Mouse (Mus musculus) heart, embryonic 15.5 days (tissue): ENCODE data around the gene Tbr1. TPM values are rescaled to one million over a fixed set of nuclear protein-coding genes. Genes with fewer than 3 reads are reported as not detected.

Experiments used
- ATAC-seq: fragments of 200-750 bp; cut with Nextera tagmentation; replicated peaks from 2 replicates; pipeline ENCODE4 v1.8.0; 2017; ENCODE audit warnings: low read depth, moderate TSS enrichment; ENCODE audit not compliant: insufficient number of reproducible peaks, insufficient read depth, low FRiP score
- H3K27ac ChIP-seq: fragments of 300-500 bp; sonication (generic); 2 replicates; pipeline ENCODE4 v1.5.1; 2015; ENCODE audit warnings: mild to moderate bottlenecking, inconsistent platforms
- H3K27me3 ChIP-seq: fragments of 300-500 bp; sonication (generic); 2 replicates; pipeline ENCODE4 v1.6.1; 2015; ENCODE audit warnings: inconsistent platforms
- H3K36me3 ChIP-seq: fragments of 300-500 bp; sonication (generic); 2 replicates; pipeline ENCODE4 v1.6.1; 2015; ENCODE audit warnings: mild to moderate bottlenecking, inconsistent platforms
- H3K4me1 ChIP-seq: fragments of 300-500 bp; sonication (generic); replicated peaks from 2 replicates; pipeline ENCODE4 v1.6.1; 2015; ENCODE audit warnings: inconsistent platforms
- H3K4me2 ChIP-seq: fragments of 300-500 bp; sonication (generic); 2 replicates; pipeline ENCODE4 v1.6.1; 2015; ENCODE audit warnings: inconsistent platforms, mild to moderate bottlenecking, moderate library complexity
- H3K4me3 ChIP-seq: fragments of 300-500 bp; sonication (generic); 2 replicates; pipeline ENCODE4 v1.5.1; 2015; ENCODE audit warnings: mild to moderate bottlenecking, inconsistent platforms
- H3K9ac ChIP-seq: fragments of 300-500 bp; sonication (generic); 2 replicates; pipeline ENCODE4 v1.6.1; 2015; ENCODE audit warnings: mild to moderate bottlenecking, inconsistent platforms
- H3K9me3 ChIP-seq: fragments of 300-500 bp; sonication (generic); replicated peaks from 2 replicates; pipeline ENCODE4 v1.6.1; 2016; ENCODE audit warnings: inconsistent platforms
- WGBS: fragments of 180-500 bp; shearing (Covaris S2); methylation state at CpG from one replicate; pipeline ENCODE4 v1.1.7; 2015; ENCODE audit warnings: mixed read lengths; 5-methylcytosine and 5-hydroxymethylcytosine counted together
- polyA plus RNA-seq: library from polyadenylated mRNA; unstranded; fragments of >200 nt; fragmentation: Nextera tagmentation; extraction: Ambion mirVana; gene quantifications from 2 replicates; pipeline ENCODE4 v1.2.1, GENCODE M21; 2015

Tbr1 gene
- 0.03 and 0.04 TPM in 2 replicates for polyA plus RNA-seq

DNA sequence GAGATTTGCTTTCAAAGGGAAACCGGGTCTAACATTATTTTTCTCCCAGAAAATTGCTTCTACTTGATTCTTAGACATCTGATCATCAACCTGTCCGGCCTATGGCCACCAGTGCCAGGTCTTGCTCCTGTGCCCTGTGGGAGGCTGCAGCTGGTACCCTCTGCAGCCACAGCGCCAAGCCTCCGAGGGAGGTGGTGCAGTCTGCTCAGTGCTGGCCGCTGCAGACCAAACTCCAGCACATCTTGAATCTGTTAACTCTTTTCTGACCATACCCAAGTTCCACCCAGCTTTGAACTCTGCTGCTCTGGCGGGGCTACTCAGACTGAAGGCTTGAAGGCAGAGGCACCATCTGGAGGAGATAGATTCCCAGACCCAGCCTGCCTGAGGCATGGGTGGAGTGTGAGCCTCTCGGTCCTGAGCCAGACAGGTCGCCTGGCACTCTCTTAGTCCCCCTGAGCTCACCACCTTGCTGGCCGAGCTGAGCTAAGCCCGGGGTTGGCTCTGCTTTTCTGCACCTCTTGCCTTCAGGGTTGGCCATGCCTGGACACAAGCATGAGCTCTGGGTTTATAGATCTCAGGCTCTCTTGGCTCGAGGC lies at the start of gene Tbr1:
Tbr1 (plus strand) TSS at position 275 of the 596 bp plus-strand sequence.
- Histone ChIP-seq H3K9me3 (no peaks in the 10 kb centered on the region), H3K4me1 (peaks cover 23% of the 10 kb centered on the region), H3K36me3 (no peaks in the 10 kb centered on the region), H3K27me3 (peaks cover 56% of the 10 kb centered on the region), H3K4me3 (0 out of 2 replicates have a peak within 1 kb of the TSS, but pooled peaks have one; percentile 7), H3K27ac (no peak within 1 kb of the TSS), H3K4me2 (peak within 1 kb of the TSS; percentile 43; the same call in 1 of the 2 replicates), H3K9ac (no peak within 1 kb of the TSS)
- ATAC-seq, result no peak
- 11% methylated on average over 11 of the region's 11 CpGs for WGBS

DNA sequence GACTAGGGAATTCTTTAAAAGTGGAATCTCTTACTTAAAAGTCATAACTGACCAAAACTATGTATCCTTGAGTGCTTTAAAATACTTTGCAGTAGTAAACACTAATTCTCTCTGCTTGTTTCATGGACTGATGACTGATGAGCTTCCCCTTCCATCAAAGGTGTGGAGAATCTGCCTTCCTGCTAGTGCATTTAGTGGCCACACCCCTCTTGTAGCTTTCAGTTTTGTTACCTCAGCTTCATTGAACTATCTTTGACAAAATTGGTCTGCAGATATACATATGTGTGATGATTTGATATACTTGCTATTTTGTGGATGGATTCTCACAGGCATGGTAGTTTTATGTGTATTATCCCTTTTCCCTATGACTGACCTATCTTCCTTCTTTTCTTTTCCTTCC lies 47.7 kb upstream of the Tbr1 start:
- Histone ChIP-seq H3K9ac (no peak overlapping the region), H3K27me3 (no peaks in the 10 kb centered on the region), H3K27ac (no peak overlapping the region), H3K4me2 (no peak overlapping the region), H3K4me1 (peaks cover 6% of the 10 kb centered on the region; the same call in 1 of the 2 replicates), H3K9me3 (no peaks in the 10 kb centered on the region), H3K36me3 (no peaks in the 10 kb centered on the region), H3K4me3 (no peak overlapping the region)
- no peak for ATAC-seq

DNA sequence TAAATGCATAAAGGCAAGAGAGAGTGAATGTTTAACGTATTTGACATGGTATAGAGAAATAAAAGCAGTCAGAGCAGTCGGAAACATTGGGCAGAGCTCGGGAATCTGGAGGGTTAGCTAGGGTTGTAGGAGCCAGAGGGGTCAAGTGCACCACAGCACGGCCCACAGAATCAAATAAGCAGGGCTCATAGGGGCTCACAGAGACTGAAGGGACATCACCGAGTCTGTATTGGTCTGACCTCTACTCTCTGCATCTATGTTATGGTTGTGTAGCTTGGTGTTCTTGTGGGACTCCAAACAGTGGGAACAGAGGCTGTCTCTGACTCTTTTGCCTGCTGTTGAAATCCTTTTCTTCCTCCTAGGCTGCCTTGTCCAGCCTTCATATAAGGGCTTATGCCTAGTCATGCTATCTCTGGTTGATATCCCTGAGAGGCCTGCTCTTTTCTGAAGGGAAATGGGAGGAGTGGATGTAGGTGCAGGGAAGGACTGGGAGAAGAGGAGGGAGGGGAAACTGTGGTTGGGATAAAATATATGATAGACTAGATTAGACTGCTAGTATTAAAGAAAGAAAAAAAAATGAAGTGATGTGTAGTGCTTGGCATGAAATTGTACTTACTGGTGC lies 43.4 kb upstream of the Tbr1 start:
- H3K27ac ChIP-seq, result no peak overlapping the region
- H3K4me3 ChIP-seq, result no peak overlapping the region
- peaks cover 6% of the 10 kb centered on the region; the same call in 1 of the 2 replicates for H3K4me1 ChIP-seq
- H3K4me2 ChIP-seq, result no peak overlapping the region
- WGBS, result 69% methylated on average over 5 of the region's 5 CpGs
- no peaks in the 10 kb centered on the region for H3K9me3 ChIP-seq
- ATAC-seq, result no peak
- H3K9ac ChIP-seq, result no peak overlapping the region
- H3K27me3 ChIP-seq, result no peaks in the 10 kb centered on the region
- H3K36me3 ChIP-seq, result no peaks in the 10 kb centered on the region

DNA sequence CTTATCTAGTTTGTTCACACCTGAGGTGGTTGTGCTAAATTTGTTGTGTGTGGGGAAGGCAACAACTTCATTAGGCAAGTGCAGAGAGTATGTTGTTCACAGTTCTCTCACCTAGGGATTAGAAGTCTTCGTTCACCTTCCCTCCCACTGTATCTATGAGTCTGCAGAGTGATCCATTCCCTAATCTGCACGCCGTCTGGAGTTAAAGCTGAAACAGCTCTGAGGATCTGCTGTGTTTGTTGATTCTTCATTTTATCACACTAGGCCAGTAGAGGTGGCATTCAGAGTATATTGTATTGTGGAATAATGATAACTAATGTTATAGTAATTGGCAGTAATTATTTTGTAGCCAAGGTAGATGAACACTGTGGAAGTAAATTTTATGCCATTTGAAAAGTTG lies 42.7 kb upstream of the Tbr1 start:
- no peak overlapping the region for H3K27ac ChIP-seq
- no peak for ATAC-seq

DNA sequence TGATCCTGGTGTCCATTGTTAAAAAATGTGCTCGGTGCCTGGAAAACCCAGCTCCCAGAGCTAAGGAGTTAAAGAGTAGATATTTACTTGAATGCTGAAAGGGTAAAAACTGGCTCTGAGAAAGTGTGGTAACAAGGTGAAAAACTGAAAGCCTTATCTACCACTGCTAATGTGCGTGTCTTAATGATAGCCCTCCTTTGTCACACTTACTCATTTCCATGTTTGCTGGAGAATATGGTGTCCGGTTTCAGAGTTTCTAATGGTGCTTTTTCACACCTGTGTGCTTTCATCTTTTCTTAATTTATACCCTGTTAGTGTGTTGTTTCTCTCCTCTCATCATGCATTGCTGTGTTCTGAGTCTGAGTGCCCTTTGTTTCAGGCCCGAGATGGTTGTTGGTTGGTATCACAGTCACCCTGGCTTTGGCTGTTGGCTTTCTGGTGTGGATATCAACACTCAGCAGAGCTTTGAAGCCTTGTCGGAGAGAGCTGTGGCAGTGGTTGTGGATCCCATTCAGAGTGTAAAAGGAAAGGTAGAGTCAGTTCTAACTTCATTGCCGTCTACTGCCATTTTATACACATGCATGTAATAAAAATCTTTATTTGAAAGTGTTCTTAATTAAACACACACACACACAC lies 38.1 kb upstream of the Tbr1 start:
- H3K4me3 ChIP-seq, result no peak overlapping the region
- H3K9me3 ChIP-seq, result no peaks in the 10 kb centered on the region
- H3K27me3 ChIP-seq, result no peaks in the 10 kb centered on the region
- no peak overlapping the region for H3K27ac ChIP-seq
- peaks cover under 1% of the 10 kb centered on the region; the same call in 1 of the 2 replicates for H3K4me1 ChIP-seq
- H3K4me2 ChIP-seq, result no peak overlapping the region
- no peaks in the 10 kb centered on the region for H3K36me3 ChIP-seq
- no peak overlapping the region for H3K9ac ChIP-seq
- 76% methylated on average over 6 of the region's 6 CpGs for WGBS
- ATAC-seq, result no peak

More for the DNA sequence above, 42.7 kb upstream of the Tbr1 start:
- H3K27me3 ChIP-seq, result no peaks in the 10 kb centered on the region
- WGBS, result 59% methylated on average over 3 of the region's 3 CpGs
- no peaks in the 10 kb centered on the region for H3K9me3 ChIP-seq
- H3K4me2 ChIP-seq, result no peak overlapping the region
- no peak overlapping the region for H3K4me3 ChIP-seq
- H3K9ac ChIP-seq, result no peak overlapping the region
- H3K36me3 ChIP-seq, result no peaks in the 10 kb centered on the region
- peaks cover 6% of the 10 kb centered on the region; the same call in 1 of the 2 replicates for H3K4me1 ChIP-seq

DNA sequence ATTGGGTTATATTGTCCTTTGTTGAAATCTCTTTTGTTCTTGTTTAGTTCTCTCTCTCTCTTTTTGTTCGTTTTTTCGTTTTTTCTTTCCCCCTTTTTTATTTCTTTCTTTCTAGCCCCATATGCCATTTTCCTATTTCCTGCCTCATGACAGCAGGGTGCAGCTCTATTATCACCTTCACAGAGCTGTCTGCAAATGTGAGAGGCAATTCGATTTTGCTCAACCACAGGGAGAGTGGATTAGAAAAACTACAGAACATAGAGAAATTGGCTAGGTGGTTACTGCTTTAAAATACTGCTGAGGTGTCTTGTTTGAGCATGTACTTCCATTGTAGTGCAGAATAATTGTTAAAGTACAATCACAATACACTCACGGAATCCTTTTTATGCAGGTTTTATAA lies 37.2 kb upstream of the Tbr1 start:
- no peaks in the 10 kb centered on the region for H3K36me3 ChIP-seq
- H3K9me3 ChIP-seq, result no peaks in the 10 kb centered on the region
- H3K27ac ChIP-seq, result no peak overlapping the region
- no peak overlapping the region for H3K9ac ChIP-seq
- no peak overlapping the region for H3K4me3 ChIP-seq
- no peaks in the 10 kb centered on the region for H3K27me3 ChIP-seq
- H3K4me1 ChIP-seq, result no peaks in the 10 kb centered on the region
- H3K4me2 ChIP-seq, result no peak overlapping the region
- no peak for ATAC-seq
- 65% methylated on average over 4 of the region's 4 CpGs for WGBS

DNA sequence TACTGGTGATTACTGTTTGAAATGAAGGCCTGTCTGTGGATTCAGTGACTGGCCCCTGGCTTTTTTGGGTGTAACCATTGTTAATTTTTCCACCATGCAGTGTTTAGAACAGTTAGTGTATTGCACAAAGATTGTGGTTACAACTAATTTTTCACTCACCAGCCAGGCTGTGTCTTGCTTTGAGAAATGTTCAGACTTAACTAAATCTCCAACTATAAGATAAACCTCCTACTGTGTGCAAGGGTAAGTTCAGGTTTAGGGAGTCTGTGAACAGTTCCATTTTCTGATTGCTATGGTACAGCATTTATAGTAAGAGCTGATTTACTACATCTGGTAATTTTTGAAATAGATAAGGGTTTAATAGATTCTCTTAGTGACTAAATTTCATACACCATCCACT lies 21.9 kb upstream of the Tbr1 start:
- Histone ChIP-seq H3K9ac (no peak overlapping the region), H3K9me3 (no peaks in the 10 kb centered on the region), H3K4me2 (no peak overlapping the region), H3K4me3 (no peak overlapping the region), H3K27ac (no peak overlapping the region), H3K27me3 (no peaks in the 10 kb centered on the region), H3K36me3 (peaks cover 15% of the 10 kb centered on the region), H3K4me1 (no peaks in the 10 kb centered on the region)
- ATAC-seq, result no peak

DNA sequence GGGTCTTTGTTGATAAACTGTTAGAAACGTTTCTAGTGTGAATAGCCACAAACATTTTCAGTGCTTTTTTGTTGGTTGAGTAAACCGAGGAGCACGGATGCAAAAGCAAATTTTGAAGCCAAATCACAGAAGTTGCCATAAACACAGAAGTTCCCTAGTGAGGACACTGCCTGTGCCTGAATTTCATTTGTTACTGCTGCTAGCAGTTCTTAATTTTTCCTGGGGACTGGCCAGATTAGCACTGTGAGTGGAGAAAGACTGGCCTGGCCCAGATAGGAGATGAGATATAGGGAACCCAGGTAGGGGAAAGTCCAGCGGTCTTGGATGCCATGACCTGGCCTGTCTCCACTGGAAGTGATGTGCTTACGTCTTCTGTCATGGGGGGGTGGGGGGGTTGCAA lies 7.8 kb upstream of the Tbr1 start:
- H3K36me3 ChIP-seq, result no peaks in the 10 kb centered on the region
- no peak overlapping the region for H3K27ac ChIP-seq
- no peaks in the 10 kb centered on the region for H3K9me3 ChIP-seq
- no peak overlapping the region for H3K4me3 ChIP-seq
- ATAC-seq, result no peak
- 73% methylated on average over 5 of the region's 5 CpGs for WGBS
- H3K9ac ChIP-seq, result no peak overlapping the region
- no peak overlapping the region for H3K4me2 ChIP-seq
- no peaks in the 10 kb centered on the region for H3K27me3 ChIP-seq
- H3K4me1 ChIP-seq, result no peaks in the 10 kb centered on the region

DNA sequence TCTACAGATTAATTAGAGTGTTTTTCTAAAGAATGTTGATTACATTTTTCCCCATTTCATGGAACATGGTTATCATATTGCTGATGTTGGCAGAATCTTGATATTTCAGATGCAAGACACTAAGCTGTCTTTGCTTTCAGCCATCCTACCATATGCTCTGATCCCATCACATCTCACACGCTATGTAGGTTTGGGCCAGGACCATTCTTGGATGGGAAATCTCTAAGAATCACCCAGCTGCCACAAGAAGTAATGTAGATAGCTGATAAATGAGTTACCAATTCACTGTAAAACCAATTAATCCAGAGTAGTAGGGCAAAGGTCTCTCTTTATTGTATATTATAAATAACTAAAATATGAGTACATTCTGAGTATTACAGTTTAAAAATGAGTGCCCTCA lies 4.7 kb upstream of the Tbr1 start:
- no peak overlapping the region for H3K9ac ChIP-seq
- no peaks in the 10 kb centered on the region for H3K9me3 ChIP-seq
- H3K4me3 ChIP-seq, result no peak overlapping the region
- no peak overlapping the region for H3K4me2 ChIP-seq
- peaks cover 16% of the 10 kb centered on the region for H3K27me3 ChIP-seq
- no peaks in the 10 kb centered on the region for H3K36me3 ChIP-seq
- peaks cover 3% of the 10 kb centered on the region; the same call in 1 of the 2 replicates for H3K4me1 ChIP-seq
- no peak for ATAC-seq
- WGBS, result 89% methylated on average over 1 of the region's 1 CpGs
- no peak overlapping the region for H3K27ac ChIP-seq

DNA sequence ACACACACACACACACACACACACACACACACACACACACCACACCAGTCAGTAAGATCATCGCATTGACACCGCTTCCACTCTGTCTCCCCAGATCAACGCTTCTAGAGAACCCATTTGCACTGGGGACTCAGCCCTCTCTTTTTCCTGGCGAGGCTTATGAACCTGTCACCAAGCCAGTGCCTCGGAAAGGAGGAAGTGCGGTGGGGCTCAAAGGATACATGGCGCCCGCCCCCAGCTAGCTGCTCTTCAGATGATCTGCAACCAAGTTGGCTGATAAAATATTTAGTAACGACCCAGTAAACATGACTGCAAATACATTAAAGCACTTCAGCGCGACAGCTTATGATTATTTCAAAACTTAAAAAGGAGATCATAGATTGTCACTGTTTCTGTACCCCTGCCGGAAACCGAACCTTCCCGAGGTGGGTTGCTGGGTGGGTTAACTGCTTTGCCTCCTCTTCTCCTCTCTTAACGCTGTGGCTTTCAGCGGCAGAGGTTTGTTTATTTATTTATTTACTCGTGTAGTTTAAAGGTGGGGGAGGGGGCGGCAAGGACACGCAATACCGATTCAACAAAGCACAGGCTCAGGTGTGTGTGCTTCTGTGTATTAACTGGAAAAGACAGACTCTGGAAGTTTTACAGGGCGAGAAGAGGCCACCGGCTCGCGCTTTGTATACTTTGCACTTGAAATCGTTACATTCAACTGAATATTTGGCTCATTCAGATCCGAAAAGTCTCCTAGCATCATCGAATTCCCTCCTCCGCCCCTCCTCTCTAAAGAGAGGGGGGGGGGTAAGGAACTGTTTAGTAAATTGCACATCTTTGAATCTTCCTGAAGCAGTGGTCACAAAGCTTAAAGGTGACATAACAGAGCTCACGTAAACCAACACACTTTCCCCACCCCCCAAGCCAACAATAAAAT lies 975 bp downstream of the Tbr1 start:
- peaks cover 63% of the 10 kb centered on the region for H3K27me3 ChIP-seq
- WGBS, result 3% methylated on average over 29 of the region's 29 CpGs
- ATAC-seq, result no peak

DNA sequence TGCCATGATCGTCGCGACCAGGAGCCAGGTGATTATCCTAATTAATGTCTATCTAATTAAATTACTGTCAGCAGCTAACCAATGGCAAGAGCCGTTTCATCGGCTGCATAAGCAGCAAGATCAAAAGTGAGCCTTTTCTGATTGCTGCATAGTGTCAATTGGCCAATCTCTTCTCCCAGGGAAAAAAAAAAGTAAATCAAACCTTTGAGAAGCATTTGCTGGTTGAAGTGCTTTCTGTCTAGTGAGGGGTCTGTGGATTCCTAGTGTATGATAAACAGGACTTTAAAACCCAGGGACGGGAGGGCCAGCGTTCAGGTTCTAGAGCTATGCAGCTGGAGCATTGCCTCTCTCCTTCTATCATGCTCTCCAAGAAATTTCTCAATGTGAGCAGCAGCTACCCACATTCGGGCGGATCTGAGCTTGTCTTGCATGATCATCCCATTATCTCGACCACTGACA lies 1.7 kb downstream of the Tbr1 start:
- no peak for ATAC-seq
- Histone ChIP-seq H3K36me3 (no peaks in the 10 kb centered on the region), H3K4me1 (peaks cover 23% of the 10 kb centered on the region), H3K4me3 (no peak overlapping the region), H3K27ac (no peak overlapping the region), H3K27me3 (peaks cover 70% of the 10 kb centered on the region), H3K9ac (no peak overlapping the region), H3K4me2 (no peak overlapping the region), H3K9me3 (no peaks in the 10 kb centered on the region)
- WGBS, result 2% methylated on average over 10 of the region's 10 CpGs

More for the DNA sequence above, 975 bp downstream of the Tbr1 start:
- no peak overlapping the region for H3K9ac ChIP-seq
- H3K4me2 ChIP-seq, result peak overlapping the region; percentile 43; the same call in 1 of the 2 replicates
- H3K4me3 ChIP-seq, result 0 out of 2 replicates have a peak overlapping the region, but pooled peaks have one; percentile 7
- H3K27ac ChIP-seq, result no peak overlapping the region
- H3K9me3 ChIP-seq, result no peaks in the 10 kb centered on the region
- no peaks in the 10 kb centered on the region for H3K36me3 ChIP-seq
- H3K4me1 ChIP-seq, result peaks cover 23% of the 10 kb centered on the region
